Mouse (Mus musculus): ENCODE data around the gene 4933415F23Rik.

GRCm38 (mm10) chr1:23099791-23100190 is 2.3 kb downstream of the 4933415F23Rik start:
- TF ChIP-seq EP300 (IDR thresholded peaks at IDR 0.05; ENCODE audit: low read depth) (no peak), CTCF (IDR thresholded peaks at IDR 0.05; ENCODE audit: low read depth) (no peak)
